Mouse (Mus musculus): ENCODE results near the gene Pogk. TPM values are rescaled to one million over a fixed set of nuclear protein-coding genes. Genes with fewer than 3 reads are reported as not detected.

Gene Pogk
- polyA plus RNA-seq, 1 experiment from 2014 or later, result 31.0 TPM

GRCm38 (mm10) chr1:166344300-166345077, 65.2 kb downstream of the Pogk start:
- no peak for ATAC-seq (ENCODE audit: insufficient number of reproducible peaks, insufficient read depth, low FRiP score, low TSS enrichment)
- H3K9me3 ChIP-seq, result no peaks in the 10 kb centered on the region
- 63% methylated on average over 8 of the region's 8 CpGs for WGBS
- H3K27ac ChIP-seq, result no peak overlapping the region
- no peak overlapping the region for H3K4me2 ChIP-seq (replicated peaks)
- no peak overlapping the region for H3K9ac ChIP-seq
- no peaks in the 10 kb centered on the region for H3K27me3 ChIP-seq
- H3K4me3 ChIP-seq, result no peak overlapping the region
- H3K4me1 ChIP-seq, result 0 out of 2 replicates have a peak, but pooled peaks cover 6% of the 10 kb centered on the region
- no peaks in the 10 kb centered on the region for H3K36me3 ChIP-seq

DNA sequence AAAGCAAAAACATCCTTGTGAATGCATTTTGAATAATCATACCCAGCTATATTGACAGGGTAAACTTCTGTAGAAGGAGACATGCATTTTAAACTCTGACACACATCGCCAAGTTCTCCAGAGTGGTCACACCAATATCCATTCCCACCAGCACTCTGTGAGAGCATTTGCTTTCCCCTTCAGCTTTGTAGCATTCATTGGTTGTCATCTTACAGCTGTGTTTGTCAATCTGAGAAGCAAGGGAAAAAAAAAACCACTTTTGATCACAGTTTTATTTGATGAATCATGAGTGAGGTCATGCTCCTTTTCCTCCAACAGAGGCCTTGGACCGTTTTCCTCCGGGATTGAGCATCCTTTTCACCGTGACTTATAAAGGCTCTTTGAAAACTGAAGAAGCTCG, 66.1 kb downstream of the Pogk start:
- no peak overlapping the region for H3K4me3 ChIP-seq
- no peaks in the 10 kb centered on the region for H3K36me3 ChIP-seq
- H3K27ac ChIP-seq, result no peak overlapping the region
- 66% methylated on average over 5 of the region's 5 CpGs for WGBS
- no peaks in the 10 kb centered on the region for H3K4me1 ChIP-seq
- no peak for ATAC-seq (ENCODE audit: insufficient number of reproducible peaks, insufficient read depth, low FRiP score, low TSS enrichment)
- no peaks in the 10 kb centered on the region for H3K27me3 ChIP-seq
- H3K4me2 ChIP-seq (replicated peaks), result no peak overlapping the region
- H3K9ac ChIP-seq, result no peak overlapping the region
- no peaks in the 10 kb centered on the region for H3K9me3 ChIP-seq

- Histone ChIP-seq H3K4me2 (replicated peaks) (no peak overlapping the region), H3K4me3 (no peak overlapping the region), H3K9ac (no peak overlapping the region), H3K4me1 (no peaks in the 10 kb centered on the region), H3K27ac (no peak overlapping the region), H3K27me3 (no peaks in the 10 kb centered on the region), H3K36me3 (no peaks in the 10 kb centered on the region), H3K9me3 (no peaks in the 10 kb centered on the region)
- WGBS, result 88% methylated on average over 1 of the region's 1 CpGs
- no peak for ATAC-seq (ENCODE audit: insufficient number of reproducible peaks, insufficient read depth, low FRiP score, low TSS enrichment)
Observed at GRCm38 (mm10) chr1:166342539-166342938, 67.1 kb downstream of the Pogk start.

DNA sequence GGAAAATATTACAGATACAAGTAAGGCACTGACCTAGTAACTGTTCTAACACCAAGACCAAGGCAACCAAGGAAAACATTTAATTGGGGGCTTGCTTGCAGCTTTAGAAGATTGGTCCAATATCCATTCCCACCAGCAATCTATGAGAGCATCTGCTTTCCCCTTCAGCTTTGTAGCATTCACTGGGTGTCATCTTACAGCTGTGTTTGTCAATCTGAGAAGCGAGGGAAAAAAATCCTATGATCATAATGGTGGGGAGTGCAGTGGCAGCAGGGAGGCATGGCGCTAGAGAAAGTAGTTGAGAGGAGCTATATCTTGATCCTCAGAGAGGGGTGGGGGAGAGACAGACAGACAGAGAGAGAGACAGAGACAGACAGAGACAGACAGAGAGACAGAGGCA, 67.6 kb downstream of the Pogk start:
- Histone ChIP-seq H3K27ac (no peak overlapping the region), H3K27me3 (no peaks in the 10 kb centered on the region), H3K4me2 (replicated peaks) (no peak overlapping the region), H3K36me3 (no peaks in the 10 kb centered on the region), H3K4me3 (no peak overlapping the region), H3K9ac (no peak overlapping the region), H3K9me3 (no peaks in the 10 kb centered on the region), H3K4me1 (no peaks in the 10 kb centered on the region)
- no peak for ATAC-seq (ENCODE audit: insufficient number of reproducible peaks, insufficient read depth, low FRiP score, low TSS enrichment)
- 46% methylated on average over 2 of the region's 2 CpGs for WGBS

GRCm38 (mm10) chr1:166339110-166339509, 70.6 kb downstream of the Pogk start:
- Histone ChIP-seq H3K9me3 (no peaks in the 10 kb centered on the region), H3K27me3 (no peaks in the 10 kb centered on the region), H3K27ac (no peak overlapping the region), H3K4me3 (no peak overlapping the region), H3K36me3 (no peaks in the 10 kb centered on the region), H3K4me2 (replicated peaks) (no peak overlapping the region), H3K9ac (no peak overlapping the region), H3K4me1 (no peaks in the 10 kb centered on the region)
- WGBS, result 90% methylated on average over 6 of the region's 6 CpGs
- ATAC-seq (ENCODE audit: insufficient number of reproducible peaks, insufficient read depth, low FRiP score, low TSS enrichment), result no peak

Other genes starting within 250 kb of the Pogk start
- 0.10 TPM in 1 of 2 replicates, not detected in the other for gene Mael, start 171.1 kb downstream of the Pogk start, polyA plus RNA-seq (2016; fragmentation: Nextera tagmentation; extraction: Ambion mirVana)
- gene Ildr2, start 155.7 kb downstream of the Pogk start, polyA plus RNA-seq (2016; fragmentation: Nextera tagmentation; extraction: Ambion mirVana), result 1.1 and 1.2 TPM in 2 replicates
- 65.8 and 66.0 TPM in 2 replicates for gene Tada1, start 30.8 kb downstream of the Pogk start, polyA plus RNA-seq (2016; fragmentation: Nextera tagmentation; extraction: Ambion mirVana)
- gene Gm4846, start 87.7 kb upstream of the Pogk start, polyA plus RNA-seq (2016; fragmentation: Nextera tagmentation; extraction: Ambion mirVana), result 0.12 TPM in 1 of 2 replicates, not detected in the other
- gene Gm4847, start 237.8 kb upstream of the Pogk start, polyA plus RNA-seq (2016; fragmentation: Nextera tagmentation; extraction: Ambion mirVana), result not detected in 2 replicates